Mouse (Mus musculus): ENCODE measurements around the gene Wdfy3.

- TF ChIP-seq CTCF (IDR thresholded peaks at IDR 0.05; ENCODE audit: insufficient read depth, low read length) (no peak), POLR2A (IDR thresholded peaks at IDR 0.05; ENCODE audit: borderline replicate concordance, extremely low read depth, low read depth, low read length) (no peak)
These were observed 81.2 kb downstream of the Wdfy3 start for GRCm38 (mm10) chr5:101988476-101988875.

All from lung, adult 2 months (tissue).